Mouse (Mus musculus): ENCODE data around the gene 5530401A14Rik. TPM values are rescaled to one million over a fixed set of nuclear protein-coding genes. Genes with fewer than 3 reads are reported as not detected.

5530401A14Rik gene
- polyA plus RNA-seq, 1 experiment from 2014 or later, result not detected

DNA sequence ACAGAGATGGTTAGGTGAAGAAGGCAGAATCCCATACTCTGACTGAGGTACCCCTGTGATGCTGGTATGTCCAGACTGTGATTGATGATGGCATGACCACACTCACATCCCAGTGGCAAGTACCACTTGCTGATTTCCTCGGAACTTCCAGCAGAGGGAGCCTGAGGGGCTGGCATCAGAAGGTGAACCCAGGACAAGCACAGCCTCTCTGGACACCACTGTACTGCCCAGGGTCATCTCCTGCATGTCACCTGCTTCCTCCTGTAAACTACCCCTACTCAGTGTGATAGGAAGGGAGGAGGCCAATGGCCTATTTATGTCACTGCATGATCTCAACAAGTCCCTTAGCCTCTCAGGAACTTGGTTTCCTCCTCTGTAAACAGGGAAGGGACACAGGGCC, 80.5 kb downstream of the 5530401A14Rik start:
- no peak overlapping the region for H3K27ac ChIP-seq (replicated peaks in 1 of 2; ENCODE audit: control insufficient read depth in 1 of 2, insufficient read depth in 1 of 2, low read depth in 2 of 2, low read length in 2 of 2)
- H3K9ac ChIP-seq (ENCODE audit: low read length), result no peak overlapping the region
- no peak for ATAC-seq (ENCODE audit: insufficient number of reproducible peaks, insufficient read depth, low FRiP score, low read depth)
- H3K4me2 ChIP-seq (ENCODE audit: low read length), result no peak overlapping the region
- H3K36me3 ChIP-seq (ENCODE audit: control insufficient read depth, insufficient read depth, low read length), result no peaks in the 10 kb centered on the region
- no peak overlapping the region for H3K4me3 ChIP-seq (ENCODE audit: control insufficient read depth in 1 of 2, insufficient read depth in 1 of 2, low read depth in 1 of 2, low read length in 2 of 2)
- no peaks in the 10 kb centered on the region for H3K9me3 ChIP-seq (ENCODE audit: control insufficient read depth, low read length)
- H3K4me1 ChIP-seq (ENCODE audit: control insufficient read depth in 2 of 2, insufficient read depth in 2 of 2, low read length in 2 of 2), result peaks cover 0 to 5% of the 10 kb centered on the region in 2 experiments; a peak in 2 of 4 replicates
- H3K27me3 ChIP-seq (ENCODE audit: control insufficient read depth, insufficient read depth, low read length), result no peaks in the 10 kb centered on the region
- WGBS, result 18% methylated on average over 1 of the region's 1 CpGs

GRCm38 (mm10) chr11:81942167-81942566, 81.7 kb downstream of the 5530401A14Rik start:
- H3K9ac ChIP-seq (ENCODE audit: low read length), result no peak overlapping the region
- no peak overlapping the region for H3K27ac ChIP-seq (replicated peaks in 1 of 2; ENCODE audit: control insufficient read depth in 1 of 2, insufficient read depth in 1 of 2, low read depth in 2 of 2, low read length in 2 of 2)
- H3K36me3 ChIP-seq (ENCODE audit: control insufficient read depth, insufficient read depth, low read length), result no peaks in the 10 kb centered on the region
- 38% methylated on average over 1 of the region's 1 CpGs for WGBS
- H3K4me1 ChIP-seq (ENCODE audit: control insufficient read depth in 2 of 2, insufficient read depth in 2 of 2, low read length in 2 of 2), result peaks cover 0 to 5% of the 10 kb centered on the region in 2 experiments; a peak in 2 of 4 replicates
- ATAC-seq (ENCODE audit: insufficient number of reproducible peaks, insufficient read depth, low FRiP score, low read depth), result no peak
- no peak overlapping the region for H3K4me3 ChIP-seq (ENCODE audit: control insufficient read depth in 1 of 2, insufficient read depth in 1 of 2, low read depth in 1 of 2, low read length in 2 of 2)
- H3K27me3 ChIP-seq (ENCODE audit: control insufficient read depth, insufficient read depth, low read length), result no peaks in the 10 kb centered on the region
- no peaks in the 10 kb centered on the region for H3K9me3 ChIP-seq (ENCODE audit: control insufficient read depth, low read length)
- no peak overlapping the region for H3K4me2 ChIP-seq (ENCODE audit: low read length)

Other genes starting within 250 kb of the 5530401A14Rik start
- gene Asic2, start 107.8 kb downstream of the 5530401A14Rik start, polyA plus RNA-seq (2014; fragmentation: Nextera tagmentation; extraction: Ambion mirVana), result 0.05 TPM in 1 of 2 replicates, not detected in the other
- gene Ccl2, start 174.9 kb downstream of the 5530401A14Rik start, polyA plus RNA-seq (2014; fragmentation: Nextera tagmentation; extraction: Ambion mirVana), result 11.1 and 11.4 TPM in 2 replicates
- not detected in 2 replicates for gene Gm17268, start 177.9 kb downstream of the 5530401A14Rik start, polyA plus RNA-seq (2014; fragmentation: Nextera tagmentation; extraction: Ambion mirVana)
- 3.2 and 3.9 TPM in 2 replicates for gene Ccl7, start 185.0 kb downstream of the 5530401A14Rik start, polyA plus RNA-seq (2014; fragmentation: Nextera tagmentation; extraction: Ambion mirVana)
- gene Ccl11, start 197.2 kb downstream of the 5530401A14Rik start, polyA plus RNA-seq (2014; fragmentation: Nextera tagmentation; extraction: Ambion mirVana), result 0.31 TPM in 1 of 2 replicates, not detected in the other
- gene Ccl12, start 241.2 kb downstream of the 5530401A14Rik start, polyA plus RNA-seq (2014; fragmentation: Nextera tagmentation; extraction: Ambion mirVana), result 1.9 and 2.9 TPM in 2 replicates

Measured in heart, embryonic 14.5 days (tissue).